Mouse (Mus musculus) ES-E14 (cell line): ENCODE data around the gene Foxo1. TPM values are rescaled to one million over a fixed set of nuclear protein-coding genes. Genes with fewer than 3 reads are reported as not detected.

ENCODE experiments used
- DNase-seq: peaks from one replicate; pipeline ENCODE4 v3.0.0-alpha.2; 2013; ENCODE audit warnings: low read depth, low spot score
- H3K27ac ChIP-seq: 2 replicates; pipeline ENCODE4 v1.5.1; 2012; ENCODE audit warnings: low read depth, mild to moderate bottlenecking, low read length, moderate library complexity, mixed read lengths; ENCODE audit not compliant: poor library complexity, insufficient read depth, severe bottlenecking
- H3K36me3 ChIP-seq: 2 replicates; pipeline ENCODE4 v1.6.1; 2012; ENCODE audit warnings: mild to moderate bottlenecking, low read length, moderate library complexity, mixed read lengths; ENCODE audit not compliant: control insufficient read depth, poor library complexity, insufficient read depth, severe bottlenecking
- H3K4me1 ChIP-seq, 2 experiments: fragments of 150-350 bp in 1 of 2; sonication (generic) in 1 of 2; 2 replicates each; pipeline ENCODE4 v1.6.1; 2012; ENCODE audit warnings: low read length in 2 of 2, mild to moderate bottlenecking in 1 of 2, mixed read lengths in 1 of 2; ENCODE audit not compliant: control insufficient read depth in 2 of 2, insufficient read depth in 2 of 2, poor library complexity in 1 of 2
- H3K4me3 ChIP-seq, 2 experiments: fragments of 150-350 bp in 1 of 2; sonication (generic) in 1 of 2; 2 replicates each; pipeline ENCODE4 v1.5.1; 2012; ENCODE audit warnings: low read length in 2 of 2, low read depth in 1 of 2, mild to moderate bottlenecking in 1 of 2, mixed read lengths in 1 of 2; ENCODE audit not compliant: insufficient read depth in 1 of 2, poor library complexity in 1 of 2, severe bottlenecking in 1 of 2
- H3K9ac ChIP-seq: 2 replicates; pipeline ENCODE4 v1.6.1; 2012; ENCODE audit warnings: low read depth, mild to moderate bottlenecking, low read length, mixed read lengths; ENCODE audit not compliant: poor library complexity, insufficient read depth, severe bottlenecking
- H3K9me3 ChIP-seq: fragments of 150-350 bp; sonication (generic); 2 replicates; pipeline ENCODE4 v1.6.1; 2012; ENCODE audit warnings: low read depth, mild to moderate bottlenecking, low read length; ENCODE audit not compliant: control insufficient read depth, insufficient read depth
- CHD2 ChIP-seq: IDR thresholded peaks from 2 replicates; pipeline ENCODE4 v1.6.1; 2014; ENCODE audit warnings: mild to moderate bottlenecking, low read depth, low read length, inconsistent platforms
- HCFC1 ChIP-seq: IDR thresholded peaks from 2 replicates; pipeline ENCODE4 v1.6.1; 2012; ENCODE audit warnings: low read length, inconsistent platforms, borderline replicate concordance; ENCODE audit not compliant: insufficient read depth
- MAFK ChIP-seq: IDR thresholded peaks from 2 replicates; pipeline ENCODE4 v1.6.1; 2014; ENCODE audit warnings: mild to moderate bottlenecking, low read depth, low read length, inconsistent platforms; ENCODE audit not compliant: insufficient read depth
- ZC3H11A ChIP-seq: IDR thresholded peaks from 2 replicates; pipeline ENCODE4 v1.6.1; 2012; ENCODE audit warnings: low read depth, mild to moderate bottlenecking, inconsistent platforms, low read length, borderline replicate concordance
- ZNF384 ChIP-seq: IDR thresholded peaks from 2 replicates; pipeline ENCODE4 v1.6.1; 2012; ENCODE audit warnings: low read depth, low read length, inconsistent platforms
- in situ Hi-C, 2 experiments: fragments of 600-800 bp; cut with MboI; formaldehyde crosslinking; loops; one replicate each; pipeline ENCODE4 v1.15.1; 2025; ENCODE audit warnings: low sequenced_read_pairs in 2 of 2, inconsistent platforms in 1 of 2; ENCODE audit not compliant: unreplicated experiment in 2 of 2
- total RNA-seq: library from RNA; depleted of rRNA; stranded (reverse); fragments of 300-350 nt; gene quantifications from 2 replicates; pipeline ENCODE4 v1.2.3, GENCODE M21; 2012

The Foxo1 gene
- total RNA-seq, 1 experiment, result 2.3 TPM

DNA sequence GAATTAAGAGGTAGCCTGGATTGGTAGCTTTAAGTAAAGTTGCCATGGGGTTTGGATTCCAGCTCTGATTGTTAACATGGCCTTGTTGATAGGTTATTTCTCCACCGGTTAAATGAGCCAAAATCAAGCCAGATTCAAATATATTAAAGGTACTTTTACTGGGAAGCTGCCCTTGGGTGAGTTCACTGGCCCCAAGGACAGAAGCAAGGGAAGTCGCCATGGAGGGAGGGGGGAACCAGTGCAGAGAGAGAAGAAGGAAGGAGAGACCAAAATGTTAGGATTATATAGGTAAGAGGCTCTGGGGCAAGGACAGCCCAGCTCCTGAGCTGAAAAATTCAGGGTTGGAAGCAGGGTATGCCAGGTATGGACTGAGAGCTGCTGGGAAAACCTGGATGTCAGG lies 13.6 kb upstream of the Foxo1 start:
- no peaks in the 10 kb centered on the region for H3K36me3 ChIP-seq
- H3K9me3 ChIP-seq, result no peaks in the 10 kb centered on the region
- no peak for DNase-seq
- H3K9ac ChIP-seq, result peak overlapping the region; percentile 34; the same call in 1 of the 2 replicates
- no peak for TF ChIP-seq ZC3H11A
- TF ChIP-seq CHD2, result no peak
- no peak for TF ChIP-seq MAFK
- no peak for TF ChIP-seq ZNF384
- no peak for TF ChIP-seq HCFC1
- in situ Hi-C loops, result loop anchor here (10.0 to 25.0 kb wide), 5 partner anchors 408 to 1208 kb away; partner anchors contain the start of genes Nhlrc3 (in 2 of the 2) and Proser1 (in 2 of the 2)
- H3K27ac ChIP-seq, result peak overlapping the region; percentile 80
- H3K4me1 ChIP-seq, result peaks cover 5 to 18% of the 10 kb centered on the region in 2 experiments; a peak in 3 of 4 replicates
- H3K4me3 ChIP-seq, result no peak overlapping the region

DNA sequence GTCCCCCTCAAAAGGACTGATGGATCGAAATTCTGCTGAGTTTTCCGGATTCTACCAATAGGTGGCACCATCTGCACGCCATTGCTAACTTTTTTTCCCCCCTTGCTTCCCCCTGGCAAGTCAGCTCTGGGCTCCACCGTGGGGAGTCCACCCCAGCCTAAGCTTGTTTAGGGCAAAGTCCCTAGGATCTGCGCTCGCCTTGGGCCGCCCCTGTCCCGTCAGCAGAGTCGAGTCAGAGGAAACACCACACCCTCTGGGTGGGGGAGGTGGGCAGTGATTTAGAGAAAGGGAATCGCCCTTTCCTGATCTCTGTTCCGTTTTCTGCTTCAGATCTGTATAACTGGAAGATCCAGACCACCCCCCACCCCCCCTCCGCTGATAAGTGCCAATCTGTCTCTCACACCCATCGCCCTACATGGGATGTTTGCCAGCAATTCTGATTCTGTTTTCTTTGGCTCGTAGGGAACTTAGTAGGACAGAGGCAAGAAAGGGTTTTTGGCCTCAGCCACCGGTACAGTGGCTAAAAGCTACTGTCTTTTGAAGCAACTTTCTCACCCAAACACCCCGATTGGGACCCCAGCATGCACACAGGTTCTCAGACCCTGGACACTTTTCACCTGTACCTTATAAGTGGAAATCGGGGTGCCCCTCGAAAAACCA lies 10.2 kb upstream of the Foxo1 start:
- Histone ChIP-seq H3K27ac (no peak overlapping the region), H3K9me3 (no peaks in the 10 kb centered on the region), H3K36me3 (no peaks in the 10 kb centered on the region), H3K4me3 (peak overlapping the region in 1 of 2 experiments; percentile 22; a peak in 1 of 4 replicates), H3K9ac (no peak overlapping the region; the same call in 1 of the 2 replicates), H3K4me1 (peaks cover 5 to 16% of the 10 kb centered on the region in 2 experiments; a peak in 3 of 4 replicates)
- TF ChIP-seq ZNF384 (peak; percentile 77), CHD2 (no peak), HCFC1 (no peak), ZC3H11A (peak; percentile 89; the same call in 1 of the 2 replicates), MAFK (peak; percentile 49; the same call in 1 of the 2 replicates)
- no peak for DNase-seq
- in situ Hi-C loops, result loop anchor here (5.0 to 25.0 kb wide), 6 partner anchors 404 to 1204 kb away; partner anchors contain the start of genes Nhlrc3 (in 2 of the 2) and Proser1 (in 2 of the 2)

DNA sequence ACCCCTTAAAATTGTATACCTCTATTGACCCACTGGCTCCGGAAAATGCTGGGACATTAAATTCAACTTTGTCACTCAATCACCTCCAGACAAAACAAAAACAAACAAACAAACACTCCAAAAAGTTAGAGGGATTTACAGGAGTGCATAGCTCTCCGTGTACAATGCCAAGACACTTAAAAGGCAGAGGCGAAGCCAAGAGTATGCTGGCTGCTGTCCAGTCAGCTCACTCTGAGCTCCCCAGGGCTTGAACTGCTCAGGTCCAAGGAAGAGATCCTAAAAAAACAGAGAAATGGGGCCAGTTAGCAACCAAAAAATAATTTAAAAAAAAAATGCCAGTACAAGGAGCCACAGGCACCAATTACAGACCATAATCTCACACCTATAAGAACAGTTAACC lies 9.6 kb upstream of the Foxo1 start:
- no peak for DNase-seq
- peaks cover 2 to 13% of the 10 kb centered on the region in 2 experiments; a peak in 3 of 4 replicates for H3K4me1 ChIP-seq
- H3K4me3 ChIP-seq, result no peak overlapping the region
- no peak overlapping the region for H3K9ac ChIP-seq
- H3K36me3 ChIP-seq, result no peaks in the 10 kb centered on the region
- H3K27ac ChIP-seq, result no peak overlapping the region
- TF ChIP-seq ZC3H11A, result no peak
- no peak for TF ChIP-seq HCFC1
- no peak for TF ChIP-seq ZNF384
- no peaks in the 10 kb centered on the region for H3K9me3 ChIP-seq
- in situ Hi-C loops, result loop anchor here (5.0 to 25.0 kb wide), 6 partner anchors 404 to 1204 kb away; partner anchors contain the start of genes Nhlrc3 (in 2 of the 2) and Proser1 (in 2 of the 2)

DNA sequence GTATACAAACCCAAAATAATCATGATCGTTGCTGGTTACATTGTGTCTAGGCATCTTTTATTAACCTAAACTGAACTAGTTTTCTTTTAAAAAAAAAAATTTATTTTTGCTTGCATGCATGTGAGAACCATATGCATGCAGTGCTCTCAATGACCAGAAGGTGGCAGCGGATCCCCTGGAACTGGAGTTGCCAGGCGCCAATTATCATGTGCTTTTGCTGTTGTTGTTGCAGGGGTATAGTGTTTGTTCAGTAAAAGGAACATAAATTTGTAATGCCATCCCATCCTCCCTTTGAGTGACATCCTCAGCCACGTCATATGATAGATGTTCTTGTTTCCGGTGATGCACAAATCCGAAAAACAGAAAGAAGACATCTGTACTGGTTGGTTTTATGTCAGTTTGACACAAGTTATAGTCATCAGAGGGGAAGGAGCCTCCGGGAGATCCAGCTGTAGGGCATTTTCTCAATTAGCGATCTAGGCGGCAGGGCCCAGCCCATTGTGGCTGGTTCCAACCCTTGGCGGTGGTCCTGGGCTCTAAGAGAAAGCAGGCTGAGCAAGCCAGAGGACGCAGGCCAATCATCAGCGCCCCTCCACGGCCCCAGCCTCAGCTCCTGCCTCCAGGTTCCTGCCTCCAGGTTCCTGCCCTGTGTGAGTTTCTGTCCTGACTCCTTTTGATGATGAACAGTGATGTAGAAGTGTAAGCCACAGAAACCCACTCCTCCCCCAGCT lies 5.5 kb upstream of the Foxo1 start:
- Histone ChIP-seq H3K27ac (no peak overlapping the region), H3K4me3 (no peak overlapping the region), H3K9me3 (no peaks in the 10 kb centered on the region), H3K36me3 (no peaks in the 10 kb centered on the region), H3K9ac (no peak overlapping the region), H3K4me1 (peaks cover 2 to 3% of the 10 kb centered on the region in 2 experiments; a peak in 2 of 4 replicates)
- DNase-seq, result no peak
- in situ Hi-C loops, result loop anchor here (10.0 to 25.0 kb wide), 5 partner anchors 400 to 1200 kb away; partner anchors contain the start of genes Nhlrc3 (in 2 of the 2) and Proser1 (in 2 of the 2)
- peak; percentile 90; the same call in 1 of the 2 replicates for TF ChIP-seq ZC3H11A
- TF ChIP-seq MAFK, result no peak
